Mouse (Mus musculus) layer of hippocampus, adult 6 months (tissue): ENCODE measurements around the gene Pde12. TPM values are rescaled to one million over a fixed set of nuclear protein-coding genes. Genes with fewer than 3 reads are reported as not detected.

Experiments used
- long read RNA-seq, 2 experiments: library from polyadenylated mRNA; unstranded; transcript quantifications; one replicate each; pipeline ENCODE4 v2.0.0; 2019 to 2020
- microRNA-seq: library from miRNA; unstranded; fragments of <30 nt; microRNA quantifications from one replicate; pipeline ENCODE4 v1.2.0, GENCODE M21; 2020
- polyA plus RNA-seq: library from polyadenylated mRNA; unstranded; fragments of <200 nt; fragmentation: Nextera tagmentation; gene quantifications from 2 replicates; pipeline ENCODE4 v1.2.3, GENCODE M21; 2021

The Pde12 gene
- polyA plus RNA-seq = 5.8 and 6.1 TPM in 2 replicates
- long read RNA-seq, experiment 1, full-length matches to known transcripts = 44 of 52 reads
- long read RNA-seq, experiment 1, partial matches to known transcripts = 0 of 52 reads
- long read RNA-seq, experiment 1, other reads (novel, unspliced or antisense) = 8 of 52 reads
- long read RNA-seq, experiment 2, full-length matches to known transcripts = 178 of 187 reads
- long read RNA-seq, experiment 2, partial matches to known transcripts = 2 of 187 reads
- long read RNA-seq, experiment 2, other reads (novel, unspliced or antisense) = 7 of 187 reads

GRCm38 (mm10) chr14:26669292-26670073 is at the start of gene Pde12:
Pde12 (minus strand) TSS chr14:26669883.

GRCm38 (mm10) chr14:26692974-26693373 is 23.3 kb upstream of the Pde12 start, which contains the start of gene Dnah12:
Dnah12 (plus strand) TSS chr14:26693274.

GRCm38 (mm10) chr14:26637851-26638707 is 31.6 kb downstream of the Pde12 start, which contains the start of gene Arf4:
Arf4 (plus strand) TSS chr14:26638074.

Small RNA genes lying within 50 kb of the gene (microRNA-seq; reads per million reads assigned to microRNA genes)
- 0.86 reads per million for gene Mir7672

Other genes starting within 250 kb of the Pde12 start
- 12.6 and 13.5 TPM in 2 replicates for gene Slmap, start 135.0 kb downstream of the Pde12 start, polyA plus RNA-seq
- gene Dennd6a, start 96.0 kb downstream of the Pde12 start, polyA plus RNA-seq = 5.4 and 6.7 TPM in 2 replicates
- 129 and 134 TPM in 2 replicates for gene Arf4, start 31.8 kb downstream of the Pde12 start, polyA plus RNA-seq
- 0.10 and 0.13 TPM in 2 replicates for gene Dnah12, start 23.4 kb upstream of the Pde12 start, polyA plus RNA-seq
- 0.14 TPM in 1 of 2 replicates, not detected in the other for gene Asb14, start 224.7 kb upstream of the Pde12 start, polyA plus RNA-seq